Mouse (Mus musculus): ENCODE results near the gene Ptprg. TPM values are rescaled to one million over a fixed set of nuclear protein-coding genes. Genes with fewer than 3 reads are reported as not detected.

Ptprg gene
- total and polyA plus RNA-seq, 3 experiments, result not detected

GRCm38 (mm10) chr14:12276031-12276430 lies 722.7 kb downstream of the Ptprg start:
- H3K36me3 ChIP-seq (ENCODE audit: control insufficient read depth in 1 of 2, insufficient read depth in 2 of 2, low read length in 2 of 2), result no peaks in the 10 kb centered on the region
- no peaks in the 10 kb centered on the region; a peak in 1 of 4 replicates for H3K27me3 ChIP-seq (ENCODE audit: control insufficient read depth in 1 of 2, insufficient read depth in 2 of 2, low read length in 2 of 2)
- no peaks in the 10 kb centered on the region for H3K4me1 ChIP-seq (ENCODE audit: control insufficient read depth in 1 of 2, insufficient read depth in 2 of 2, low read length in 2 of 2)
- peak; percentile 48; the same call in 1 of the 2 replicates for TF ChIP-seq ELF1 (IDR thresholded peaks at IDR 0.05; ENCODE audit: low read depth, low read length)
- no peak for TF ChIP-seq POLR2AphosphoS5 (IDR thresholded peaks at IDR 0.05; ENCODE audit: borderline replicate concordance, low read depth, low read length)
- TF ChIP-seq MYB (IDR thresholded peaks at IDR 0.05; ENCODE audit: low read depth, low read length), result no peak
- TF ChIP-seq BHLHE40 (IDR thresholded peaks at IDR 0.05; ENCODE audit: borderline replicate concordance, low read depth, low read length), result no peak
- no peak for TF ChIP-seq CTCF (IDR thresholded peaks at IDR 0.05 in 2 of 3, conservative IDR thresholded peaks at IDR 0.05 in 1 of 3; ENCODE audit: control insufficient read depth in 1 of 3, insufficient read depth in 1 of 3, low read depth in 2 of 3, low read length in 3 of 3, poor library complexity in 1 of 3, severe bottlenecking in 1 of 3)
- no peak for TF ChIP-seq KAT2A (conservative IDR thresholded peaks at IDR 0.05; ENCODE audit: low read depth, low read length)
- H3K9me3 ChIP-seq (replicated peaks; ENCODE audit: insufficient read depth, low read length), result no peaks in the 10 kb centered on the region
- DNase-seq (ENCODE audit: low read depth, low spot score), result peak; percentile 45
- H3K79me2 ChIP-seq (ENCODE audit: control insufficient read depth, insufficient read depth, low read length, poor library complexity), result no peaks in the 10 kb centered on the region
- no peak overlapping the region for H3K4me3 ChIP-seq (ENCODE audit: control insufficient read depth in 1 of 2, insufficient read depth in 1 of 2, low read depth in 2 of 2, low read length in 2 of 2)
- no peak overlapping the region for H3K27ac ChIP-seq (ENCODE audit: control insufficient read depth, low read depth, low read length)
- H3K9ac ChIP-seq (ENCODE audit: control insufficient read depth, low read depth, low read length, poor library complexity, severe bottlenecking), result no peak overlapping the region

- peaks cover 7% of the 10 kb centered on the region; the same call in 1 of the 2 replicates for H3K79me2 ChIP-seq (ENCODE audit: control insufficient read depth, insufficient read depth, low read length, poor library complexity)
- no peaks in the 10 kb centered on the region for H3K4me1 ChIP-seq (ENCODE audit: control insufficient read depth in 1 of 2, insufficient read depth in 2 of 2, low read length in 2 of 2)
- H3K9me3 ChIP-seq (replicated peaks; ENCODE audit: insufficient read depth, low read length), result no peaks in the 10 kb centered on the region
- peak within 1 kb of the TSS; percentile 75 for H3K27ac ChIP-seq (ENCODE audit: control insufficient read depth, low read depth, low read length)
- peak; percentile 4 for DNase-seq (ENCODE audit: low read depth, low spot score)
- peak within 1 kb of the TSS; percentile 76 to 80 for H3K4me3 ChIP-seq (ENCODE audit: control insufficient read depth in 1 of 2, insufficient read depth in 1 of 2, low read depth in 2 of 2, low read length in 2 of 2)
- H3K36me3 ChIP-seq (ENCODE audit: control insufficient read depth in 1 of 2, insufficient read depth in 2 of 2, low read length in 2 of 2), result no peaks in the 10 kb centered on the region
- no peaks in the 10 kb centered on the region; a peak in 1 of 4 replicates for H3K27me3 ChIP-seq (ENCODE audit: control insufficient read depth in 1 of 2, insufficient read depth in 2 of 2, low read length in 2 of 2)
- H3K9ac ChIP-seq (ENCODE audit: control insufficient read depth, low read depth, low read length, poor library complexity, severe bottlenecking), result peak within 1 kb of the TSS; percentile 90
- TF ChIP-seq RCOR1 (IDR thresholded peaks at IDR 0.05; ENCODE audit: low read depth, low read length) (no peak), MXI1 (IDR thresholded peaks at IDR 0.05; ENCODE audit: low read depth, low read length) (no peak), USF2 (IDR thresholded peaks at IDR 0.05; ENCODE audit: borderline replicate concordance in 1 of 2, insufficient read depth in 1 of 2, low read depth in 1 of 2, low read length in 2 of 2) (no peak)
These were observed 730.3 kb downstream of the Ptprg start, which contains the start of gene Gm49355 for GRCm38 (mm10) chr14:12283641-12284040. Gm49355 (plus strand) TSS chr14:12283976.

GRCm38 (mm10) chr14:12284141-12284912 lies 731.0 kb downstream of the Ptprg start, which contains the start of gene 3830406C13Rik:
3830406C13Rik (plus strand) TSS chr14:12284173.
- Histone ChIP-seq H3K27ac (ENCODE audit: control insufficient read depth, low read depth, low read length) (peak within 1 kb of the TSS; percentile 75), H3K4me1 (ENCODE audit: control insufficient read depth in 1 of 2, insufficient read depth in 2 of 2, low read length in 2 of 2) (no peaks in the 10 kb centered on the region), H3K9ac (ENCODE audit: control insufficient read depth, low read depth, low read length, poor library complexity, severe bottlenecking) (peak within 1 kb of the TSS; percentile 90), H3K79me2 (ENCODE audit: control insufficient read depth, insufficient read depth, low read length, poor library complexity) (peaks cover 7% of the 10 kb centered on the region; the same call in 1 of the 2 replicates), H3K4me3 (ENCODE audit: control insufficient read depth in 1 of 2, insufficient read depth in 1 of 2, low read depth in 2 of 2, low read length in 2 of 2) (peak within 1 kb of the TSS; percentile 76 to 80), H3K27me3 (ENCODE audit: control insufficient read depth in 1 of 2, insufficient read depth in 2 of 2, low read length in 2 of 2) (no peaks in the 10 kb centered on the region; a peak in 1 of 4 replicates), H3K9me3 (replicated peaks; ENCODE audit: insufficient read depth, low read length) (no peaks in the 10 kb centered on the region), H3K36me3 (ENCODE audit: control insufficient read depth in 1 of 2, insufficient read depth in 2 of 2, low read length in 2 of 2) (no peaks in the 10 kb centered on the region)
- DNase-seq (ENCODE audit: low read depth, low spot score), result peak; percentile 86
- TF ChIP-seq MYC (IDR thresholded peaks at IDR 0.05; ENCODE audit: low read depth, low read length) (no peak), BHLHE40 (IDR thresholded peaks at IDR 0.05; ENCODE audit: borderline replicate concordance, low read depth, low read length) (no peak), POLR2AphosphoS2 (IDR thresholded peaks at IDR 0.05; ENCODE audit: low read length) (peak; percentile 46; the same call in 1 of the 2 replicates), GATA1 (IDR thresholded peaks at IDR 0.05; ENCODE audit: low read depth, low read length) (no peak), NRF1 (IDR thresholded peaks at IDR 0.05; ENCODE audit: insufficient read depth, low read depth, low read length, poor library complexity, severe bottlenecking) (peak; percentile 77), CHD1 (IDR thresholded peaks at IDR 0.05; ENCODE audit: low read depth, low read length) (no peak), CTCF (IDR thresholded peaks at IDR 0.05 in 2 of 3, conservative IDR thresholded peaks at IDR 0.05 in 1 of 3; ENCODE audit: control insufficient read depth in 1 of 3, insufficient read depth in 1 of 3, low read depth in 2 of 3, low read length in 3 of 3, poor library complexity in 1 of 3, severe bottlenecking in 1 of 3) (no peak), ELF1 (IDR thresholded peaks at IDR 0.05; ENCODE audit: low read depth, low read length) (peak; percentile 86), GABPA (IDR thresholded peaks at IDR 0.05; ENCODE audit: low read depth, low read length) (no peak), SIN3A (IDR thresholded peaks at IDR 0.05; ENCODE audit: low read length) (peak; percentile 31; the same call in 1 of the 2 replicates), POLR2AphosphoS5 (IDR thresholded peaks at IDR 0.05; ENCODE audit: borderline replicate concordance, low read depth, low read length) (no peak), UBTF (IDR thresholded peaks at IDR 0.05; ENCODE audit: borderline replicate concordance, insufficient read depth, low read depth, low read length) (no peak), ETS1 (IDR thresholded peaks at IDR 0.05; ENCODE audit: low read depth, low read length) (no peak), POLR2A (IDR thresholded peaks at IDR 0.05; ENCODE audit: control insufficient read depth in 1 of 2, insufficient read depth in 1 of 2, low read depth in 1 of 2, low read length in 2 of 2, poor library complexity in 1 of 2) (peak; percentile 39 to 75; a peak in 3 of 4 replicates), MXI1 (IDR thresholded peaks at IDR 0.05; ENCODE audit: low read depth, low read length) (peak; percentile 23; the same call in 1 of the 2 replicates), MAZ (IDR thresholded peaks at IDR 0.05; ENCODE audit: low read depth, low read length) (no peak), HCFC1 (IDR thresholded peaks at IDR 0.05; ENCODE audit: low read depth, low read length) (peak; percentile 75)
